Mouse (Mus musculus): ENCODE measurements around the gene Rbfox3. TPM values are rescaled to one million over a fixed set of nuclear protein-coding genes. Genes with fewer than 3 reads are reported as not detected.

Gene Rbfox3
- polyA plus RNA-seq, 2 experiments = 0.08 to 0.17 TPM

GRCm38 (mm10) chr11:118759228-118759627 lies 152.2 kb downstream of the Rbfox3 start:
- ATAC-seq (ENCODE audit: insufficient read depth) = no peak
- H3K4me3 ChIP-seq (ENCODE audit: insufficient read depth in 1 of 2, low read depth in 2 of 2, low read length in 2 of 2) = no peak overlapping the region
- H3K4me1 ChIP-seq (replicated peaks; ENCODE audit: control insufficient read depth in 2 of 2, insufficient read depth in 2 of 2, low read length in 1 of 2) = no peaks in the 10 kb centered on the region
- no peak overlapping the region for H3K27ac ChIP-seq
- H3K4me2 ChIP-seq (ENCODE audit: low read depth) = no peak overlapping the region
- no peaks in the 10 kb centered on the region for H3K9me3 ChIP-seq (ENCODE audit: control insufficient read depth, low read length)
- H3K27me3 ChIP-seq (ENCODE audit: control insufficient read depth, insufficient read depth, low read length) = no peaks in the 10 kb centered on the region
- no peak for DNase-seq (ENCODE audit: low read depth in 3 of 3, low spot score in 3 of 3)
- 63% methylated on average over 8 of the region's 8 CpGs for WGBS (ENCODE audit: insufficient replicate concordance)
- TF ChIP-seq EP300 (IDR thresholded peaks at IDR 0.05; ENCODE audit: low read depth) (no peak), CTCF (IDR thresholded peaks at IDR 0.05; ENCODE audit: low read depth) (no peak)
- H3K9ac ChIP-seq (replicated peaks) = no peak overlapping the region
- H3K36me3 ChIP-seq (replicated peaks; ENCODE audit: control insufficient read depth, insufficient read depth, low read depth) = no peaks in the 10 kb centered on the region

- no peak overlapping the region for H3K4me2 ChIP-seq (ENCODE audit: low read depth)
- no peak overlapping the region for H3K27ac ChIP-seq
- H3K9me3 ChIP-seq (ENCODE audit: control insufficient read depth, low read length) = no peaks in the 10 kb centered on the region
- DNase-seq (ENCODE audit: low read depth in 3 of 3, low spot score in 3 of 3) = no peak
- no peaks in the 10 kb centered on the region for H3K27me3 ChIP-seq (ENCODE audit: control insufficient read depth, insufficient read depth, low read length)
- H3K9ac ChIP-seq (replicated peaks) = no peak overlapping the region
- ATAC-seq (ENCODE audit: insufficient read depth) = no peak
- H3K4me3 ChIP-seq (ENCODE audit: insufficient read depth in 1 of 2, low read depth in 2 of 2, low read length in 2 of 2) = no peak overlapping the region
- no peaks in the 10 kb centered on the region for H3K36me3 ChIP-seq (replicated peaks; ENCODE audit: control insufficient read depth, insufficient read depth, low read depth)
- TF ChIP-seq EP300 (IDR thresholded peaks at IDR 0.05; ENCODE audit: low read depth) (no peak), CTCF (IDR thresholded peaks at IDR 0.05; ENCODE audit: low read depth) (no peak)
- 54% methylated on average over 10 of the region's 10 CpGs for WGBS (ENCODE audit: insufficient replicate concordance)
- H3K4me1 ChIP-seq (replicated peaks; ENCODE audit: control insufficient read depth in 2 of 2, insufficient read depth in 2 of 2, low read length in 1 of 2) = no peaks in the 10 kb centered on the region
These were observed 153.0 kb downstream of the Rbfox3 start for GRCm38 (mm10) chr11:118758277-118758990.

GRCm38 (mm10) chr11:118757488-118757887 lies 153.9 kb downstream of the Rbfox3 start:
- ATAC-seq (ENCODE audit: insufficient read depth) (no peak), DNase-seq (ENCODE audit: low read depth in 3 of 3, low spot score in 3 of 3) (no peak)
- 54% methylated on average over 1 of the region's 1 CpGs for WGBS (ENCODE audit: insufficient replicate concordance)
- no peaks in the 10 kb centered on the region for H3K9me3 ChIP-seq (ENCODE audit: control insufficient read depth, low read length)
- H3K4me1 ChIP-seq (replicated peaks; ENCODE audit: control insufficient read depth in 2 of 2, insufficient read depth in 2 of 2, low read length in 1 of 2) = no peaks in the 10 kb centered on the region
- H3K4me2 ChIP-seq (ENCODE audit: low read depth) = no peak overlapping the region
- no peak overlapping the region for H3K4me3 ChIP-seq (ENCODE audit: insufficient read depth in 1 of 2, low read depth in 2 of 2, low read length in 2 of 2)
- H3K9ac ChIP-seq (replicated peaks) = no peak overlapping the region
- TF ChIP-seq CTCF (IDR thresholded peaks at IDR 0.05; ENCODE audit: low read depth) = no peak
- no peak for TF ChIP-seq EP300 (IDR thresholded peaks at IDR 0.05; ENCODE audit: low read depth)
- no peaks in the 10 kb centered on the region for H3K27me3 ChIP-seq (ENCODE audit: control insufficient read depth, insufficient read depth, low read length)
- no peaks in the 10 kb centered on the region for H3K36me3 ChIP-seq (replicated peaks; ENCODE audit: control insufficient read depth, insufficient read depth, low read depth)
- no peak overlapping the region for H3K27ac ChIP-seq

GRCm38 (mm10) chr11:118755003-118755402 lies 156.4 kb downstream of the Rbfox3 start:
- H3K9ac ChIP-seq (replicated peaks) = no peak overlapping the region
- TF ChIP-seq CTCF (IDR thresholded peaks at IDR 0.05; ENCODE audit: low read depth) = no peak
- TF ChIP-seq EP300 (IDR thresholded peaks at IDR 0.05; ENCODE audit: low read depth) = no peak
- no peak overlapping the region for H3K4me2 ChIP-seq (ENCODE audit: low read depth)
- H3K4me1 ChIP-seq (replicated peaks; ENCODE audit: control insufficient read depth in 2 of 2, insufficient read depth in 2 of 2, low read length in 1 of 2) = no peaks in the 10 kb centered on the region
- DNase-seq (ENCODE audit: low read depth in 3 of 3, low spot score in 3 of 3) (no peak), ATAC-seq (ENCODE audit: insufficient read depth) (no peak)
- no peaks in the 10 kb centered on the region for H3K9me3 ChIP-seq (ENCODE audit: control insufficient read depth, low read length)
- H3K36me3 ChIP-seq (replicated peaks; ENCODE audit: control insufficient read depth, insufficient read depth, low read depth) = no peaks in the 10 kb centered on the region
- no peak overlapping the region for H3K27ac ChIP-seq
- H3K27me3 ChIP-seq (ENCODE audit: control insufficient read depth, insufficient read depth, low read length) = no peaks in the 10 kb centered on the region
- 70% methylated on average over 17 of the region's 17 CpGs for WGBS (ENCODE audit: insufficient replicate concordance)
- no peak overlapping the region for H3K4me3 ChIP-seq (ENCODE audit: insufficient read depth in 1 of 2, low read depth in 2 of 2, low read length in 2 of 2)

GRCm38 (mm10) chr11:118754535-118754934 lies 156.9 kb downstream of the Rbfox3 start:
- ATAC-seq (ENCODE audit: insufficient read depth) (no peak), DNase-seq (ENCODE audit: low read depth in 3 of 3, low spot score in 3 of 3) (no peak)
- H3K4me1 ChIP-seq (replicated peaks; ENCODE audit: control insufficient read depth in 2 of 2, insufficient read depth in 2 of 2, low read length in 1 of 2) = no peaks in the 10 kb centered on the region
- H3K4me3 ChIP-seq (ENCODE audit: insufficient read depth in 1 of 2, low read depth in 2 of 2, low read length in 2 of 2) = no peak overlapping the region
- no peak overlapping the region for H3K9ac ChIP-seq (replicated peaks)
- 38% methylated on average over 4 of the region's 4 CpGs for WGBS (ENCODE audit: insufficient replicate concordance)
- H3K36me3 ChIP-seq (replicated peaks; ENCODE audit: control insufficient read depth, insufficient read depth, low read depth) = no peaks in the 10 kb centered on the region
- no peak overlapping the region for H3K4me2 ChIP-seq (ENCODE audit: low read depth)
- H3K27ac ChIP-seq = no peak overlapping the region
- TF ChIP-seq CTCF (IDR thresholded peaks at IDR 0.05; ENCODE audit: low read depth) = no peak
- no peak for TF ChIP-seq EP300 (IDR thresholded peaks at IDR 0.05; ENCODE audit: low read depth)
- H3K27me3 ChIP-seq (ENCODE audit: control insufficient read depth, insufficient read depth, low read length) = no peaks in the 10 kb centered on the region
- H3K9me3 ChIP-seq (ENCODE audit: control insufficient read depth, low read length) = no peaks in the 10 kb centered on the region

All from liver, embryonic 14.5 days (tissue).